Mouse (Mus musculus): ENCODE results near the gene Tubb4b.
A peak's percentile ranks its signal among the peaks of the same experiment; 100 is the strongest.

Tubb4b gene

GRCm38 (mm10) chr2:25244144-25244543 lies 19.6 kb upstream of the Tubb4b start:
- no peak for DNase-seq (ENCODE audit: low spot score)

GRCm38 (mm10) chr2:25243342-25243741 lies 18.8 kb upstream of the Tubb4b start:
- no peak for DNase-seq (ENCODE audit: low spot score)

GRCm38 (mm10) chr2:25242101-25242506 lies 17.6 kb upstream of the Tubb4b start, which contains the start of the genes Rnf208 and Cysrt1:
Gene Rnf208, plus strand, starts transcription at chr2:25242255.
Gene Cysrt1, minus strand, starts transcription at chr2:25242452.
- DNase-seq (ENCODE audit: low spot score): no peak

GRCm38 (mm10) chr2:25241438-25241775 lies 16.9 kb upstream of the Tubb4b start:
- no peak for DNase-seq (ENCODE audit: low spot score)

- peak; percentile 75 for DNase-seq (ENCODE audit: low spot score)
Observed at GRCm38 (mm10) chr2:25240723-25241437, 16.4 kb upstream of the Tubb4b start.

GRCm38 (mm10) chr2:25240310-25240709 lies 15.8 kb upstream of the Tubb4b start:
- no peak for DNase-seq (ENCODE audit: low spot score)

GRCm38 (mm10) chr2:25239766-25240165 lies 15.3 kb upstream of the Tubb4b start:
- DNase-seq (ENCODE audit: low spot score): no peak

- no peak for DNase-seq (ENCODE audit: low spot score)
Observed at GRCm38 (mm10) chr2:25238106-25238505, 13.6 kb upstream of the Tubb4b start.

- no peak for DNase-seq (ENCODE audit: low spot score)
Observed at GRCm38 (mm10) chr2:25237522-25237921, 13.0 kb upstream of the Tubb4b start.

- DNase-seq (ENCODE audit: low spot score): no peak
Observed at GRCm38 (mm10) chr2:25236614-25237013, 12.1 kb upstream of the Tubb4b start, which contains the start of gene Rnf224. Gene Rnf224, minus strand, starts transcription at chr2:25236787.

- DNase-seq (ENCODE audit: low spot score): no peak
Observed at GRCm38 (mm10) chr2:25234551-25235220, 10.2 kb upstream of the Tubb4b start.

- DNase-seq (ENCODE audit: low spot score): no peak
Observed at GRCm38 (mm10) chr2:25234050-25234449, 9.5 kb upstream of the Tubb4b start, which contains the start of gene Slc34a3. Gene Slc34a3, minus strand, starts transcription at chr2:25234364.

GRCm38 (mm10) chr2:25233421-25233820 lies 8.9 kb upstream of the Tubb4b start:
- no peak for DNase-seq (ENCODE audit: low spot score)

- DNase-seq (ENCODE audit: low spot score): no peak
Observed at GRCm38 (mm10) chr2:25231038-25231437, 6.5 kb upstream of the Tubb4b start.

- DNase-seq (ENCODE audit: low spot score): no peak
Observed at GRCm38 (mm10) chr2:25230581-25230980, 6.1 kb upstream of the Tubb4b start.

- no peak for DNase-seq (ENCODE audit: low spot score)
Observed at GRCm38 (mm10) chr2:25229582-25229981, 5.1 kb upstream of the Tubb4b start.

GRCm38 (mm10) chr2:25228995-25229530 lies 4.6 kb upstream of the Tubb4b start:
- no peak for DNase-seq (ENCODE audit: low spot score)

- DNase-seq (ENCODE audit: low spot score): peak; percentile 77
Observed at GRCm38 (mm10) chr2:25228431-25228889, 4.0 kb upstream of the Tubb4b start.

GRCm38 (mm10) chr2:25227406-25227805 lies 2.9 kb upstream of the Tubb4b start:
- DNase-seq (ENCODE audit: low spot score): no peak

- DNase-seq (ENCODE audit: low spot score): no peak
Observed at GRCm38 (mm10) chr2:25226864-25227263, 2.4 kb upstream of the Tubb4b start.

GRCm38 (mm10) chr2:25225811-25226379 lies 1.4 kb upstream of the Tubb4b start:
- no peak for DNase-seq (ENCODE audit: low spot score)
